Mouse (Mus musculus): Measurements from ENCODE around the gene Gm4788.
"Not testable (repeated sequence)": the region's sequence is repeated elsewhere in the genome, so short reads cannot be mapped to it uniquely, and the experiment has no call there.

The Gm4788 gene

GRCm38 (mm10) chr1:139781143-139781542, at the start of gene Gm4788:
Gene Gm4788, minus strand, starts transcription at chr1:139781243.
- no peak for DNase-seq

DNA sequence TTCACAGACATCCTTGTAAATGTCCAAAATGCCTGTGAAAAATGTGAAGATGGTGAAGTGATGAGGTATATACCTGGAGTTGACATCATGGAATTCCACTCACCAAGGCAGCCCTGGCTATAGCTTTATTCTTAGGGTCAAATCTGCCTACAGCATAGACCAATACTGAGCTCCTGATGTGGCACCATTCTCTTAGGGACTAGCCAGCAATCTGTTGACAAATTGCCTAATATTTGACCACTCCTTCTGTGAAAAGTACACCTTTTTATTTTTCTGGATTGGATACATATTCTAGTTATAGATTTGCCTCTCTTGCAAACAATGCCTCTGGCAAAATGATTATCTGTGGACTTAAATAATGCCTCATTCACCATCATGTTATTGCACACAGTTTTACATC, 27.6 kb upstream of the Gm4788 start:
- DNase-seq, result no peak

DNA sequence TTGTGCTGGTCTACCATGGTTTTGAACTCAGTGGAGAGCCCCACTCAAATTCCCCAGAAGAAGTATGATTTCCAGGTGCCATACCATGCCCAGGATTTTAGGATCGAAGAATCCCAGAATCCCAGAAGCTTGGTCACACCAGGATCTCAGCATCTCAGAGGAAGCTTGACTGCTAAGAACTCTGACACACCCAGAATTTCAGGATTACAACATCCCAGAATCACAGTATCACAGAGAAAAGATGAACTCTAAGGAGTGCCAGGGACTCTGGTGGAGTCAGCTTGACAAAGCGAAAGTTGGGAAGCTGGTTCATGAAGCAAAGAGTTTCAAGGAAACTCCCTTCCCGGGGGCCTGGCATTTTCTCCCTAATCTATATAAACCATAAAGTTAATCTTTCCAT, 11.1 kb downstream of the Gm4788 start:
- not testable (repeated sequence) for DNase-seq

GRCm38 (mm10) chr1:139716681-139717080, 64.4 kb downstream of the Gm4788 start:
- DNase-seq, result not testable (repeated sequence)

DNA sequence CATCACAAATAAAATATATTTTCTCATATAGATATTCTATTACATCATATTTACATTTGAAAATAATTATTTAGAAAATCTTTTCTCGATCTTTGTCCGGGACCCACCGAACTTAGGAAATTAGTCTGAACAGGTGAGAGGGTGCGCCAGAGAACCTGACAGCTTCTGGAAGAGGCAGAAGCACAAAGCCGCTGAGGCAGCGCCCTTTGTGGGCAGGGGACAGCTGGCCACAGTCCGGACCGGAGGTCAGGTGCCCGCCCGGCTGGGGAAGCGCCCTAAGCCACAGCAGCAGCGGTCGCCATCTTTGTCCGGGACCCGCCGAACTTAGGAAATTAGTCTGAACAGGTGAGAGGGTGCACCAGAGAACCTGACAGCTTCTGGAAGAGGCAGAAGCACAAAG, 64.8 kb downstream of the Gm4788 start:
- not testable (repeated sequence) for DNase-seq

GRCm38 (mm10) chr1:139649921-139650320, 131.1 kb downstream of the Gm4788 start:
- not testable (repeated sequence) for DNase-seq

All from kidney, adult 18-20 months (tissue).